Mouse (Mus musculus) left cerebral cortex, adult 11 months (tissue): Measurements from ENCODE around the gene Fam120a.
A peak's percentile ranks its signal among the peaks of the same experiment; 100 is the strongest.

Source experiments
- DNase-seq: peaks from one replicate; pipeline ENCODE4 v3.0.0; 2022; ENCODE audit warnings: low spot score

Fam120a gene

DNA sequence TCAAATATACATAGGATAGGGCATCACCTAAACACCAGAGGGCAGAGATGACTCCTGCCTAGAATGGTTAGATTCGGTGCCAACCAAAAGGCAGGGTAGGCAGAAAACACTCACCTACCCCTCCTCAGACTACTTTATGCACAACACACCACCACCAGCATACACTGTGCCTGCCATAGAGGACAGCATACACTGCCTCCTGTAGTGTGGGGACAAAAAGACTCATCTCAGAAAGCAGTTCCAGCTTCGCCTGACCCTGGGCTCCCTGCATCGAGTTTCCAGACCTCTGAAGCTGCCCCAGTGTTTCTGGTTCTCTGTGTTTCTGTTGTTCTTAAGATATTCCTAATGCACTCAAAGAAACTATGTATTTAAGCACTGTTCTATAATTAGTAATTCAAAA is 54.7 kb downstream of the Fam120a start:
- no peak for DNase-seq

DNA sequence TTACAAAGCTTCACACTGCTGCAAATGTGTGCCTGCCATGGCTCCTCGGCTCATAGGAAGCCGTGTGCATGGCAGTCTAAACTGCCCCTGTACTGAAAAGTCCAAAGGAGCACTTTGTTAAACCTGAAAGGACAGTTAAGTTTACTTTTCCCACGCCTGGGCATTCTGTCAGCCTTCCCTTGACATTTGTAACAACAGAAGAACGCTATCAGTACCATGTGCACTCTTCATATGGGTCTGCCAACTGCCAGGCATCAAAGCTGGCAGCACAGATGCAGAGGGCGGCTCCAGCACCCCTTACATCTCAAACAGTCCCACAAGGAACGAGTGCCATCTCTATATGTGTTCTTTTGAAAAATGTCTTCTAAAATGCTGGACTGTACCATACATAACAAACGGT is 56.4 kb downstream of the Fam120a start:
- DNase-seq: no peak

DNA sequence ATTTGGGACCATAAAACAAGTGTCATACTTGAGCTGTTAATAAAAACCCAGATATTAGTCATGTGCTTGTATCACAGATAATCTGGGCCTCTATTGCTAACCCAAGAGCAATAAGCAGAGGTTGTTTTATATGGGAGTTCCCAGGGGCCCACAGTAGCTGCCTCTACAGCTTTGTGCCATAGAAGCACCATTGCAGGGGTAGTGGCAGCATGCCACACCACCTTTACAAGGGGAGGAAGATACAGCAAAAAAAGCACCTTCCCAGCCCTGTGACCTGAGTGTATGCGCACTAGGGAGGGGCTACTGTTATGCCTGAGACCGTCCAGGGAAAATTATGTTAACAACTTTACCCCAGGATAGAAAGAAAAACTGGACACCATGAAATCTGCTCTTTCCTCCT is 62.4 kb downstream of the Fam120a start:
- DNase-seq: no peak

DNA sequence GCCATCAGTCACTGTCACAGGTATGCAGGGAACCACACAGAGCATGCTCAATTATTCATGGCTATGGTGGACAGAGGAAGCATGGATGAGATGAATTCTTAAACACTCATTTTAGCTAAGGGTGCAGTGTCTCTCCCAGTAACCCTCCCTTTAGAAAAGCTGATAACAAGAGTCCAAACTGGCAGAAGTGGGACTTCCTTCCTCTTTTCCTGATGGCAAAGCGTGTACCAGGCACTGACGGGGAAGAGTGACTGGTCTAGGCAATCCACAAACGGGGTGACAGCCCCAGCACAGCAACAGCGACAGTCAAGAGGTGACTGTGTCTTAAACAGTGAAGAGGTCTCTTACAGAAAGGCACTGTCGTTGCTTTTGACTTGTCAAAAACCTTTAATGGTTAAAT is 72.4 kb downstream of the Fam120a start:
- DNase-seq: no peak

DNA sequence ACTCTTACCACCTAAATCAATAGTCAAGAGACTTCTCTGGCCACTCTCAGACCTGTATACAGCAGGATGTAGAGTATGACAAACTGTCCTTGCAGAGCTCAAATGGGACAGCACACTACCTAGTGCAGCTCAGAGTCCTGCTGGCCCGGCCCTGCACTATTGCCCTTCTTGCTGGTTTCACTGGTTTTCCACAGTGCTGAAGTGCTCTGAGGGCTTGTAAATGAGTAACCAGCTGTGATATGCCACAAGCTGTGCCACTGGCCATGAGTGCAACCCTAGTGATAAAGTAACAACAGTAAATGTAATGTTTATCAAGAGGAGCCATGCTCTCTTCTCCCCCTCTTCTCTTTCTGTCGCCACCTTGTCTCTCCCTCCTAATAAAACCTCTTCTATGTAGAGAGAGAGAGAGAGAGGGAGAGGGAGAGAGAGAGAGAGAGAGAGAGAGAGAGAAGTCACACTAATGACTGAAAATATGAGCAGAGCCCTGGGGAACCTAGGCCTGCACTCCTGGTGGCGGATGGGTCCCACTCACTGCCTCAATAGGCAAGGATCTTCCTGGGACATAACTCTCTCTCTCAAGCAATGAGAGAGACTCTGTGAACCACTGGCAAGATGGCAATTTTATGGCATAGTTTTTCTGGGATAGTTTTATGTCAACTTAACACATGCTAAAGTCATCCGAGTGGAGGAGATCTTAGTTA is 77.4 kb downstream of the Fam120a start:
- DNase-seq: no peak

DNA sequence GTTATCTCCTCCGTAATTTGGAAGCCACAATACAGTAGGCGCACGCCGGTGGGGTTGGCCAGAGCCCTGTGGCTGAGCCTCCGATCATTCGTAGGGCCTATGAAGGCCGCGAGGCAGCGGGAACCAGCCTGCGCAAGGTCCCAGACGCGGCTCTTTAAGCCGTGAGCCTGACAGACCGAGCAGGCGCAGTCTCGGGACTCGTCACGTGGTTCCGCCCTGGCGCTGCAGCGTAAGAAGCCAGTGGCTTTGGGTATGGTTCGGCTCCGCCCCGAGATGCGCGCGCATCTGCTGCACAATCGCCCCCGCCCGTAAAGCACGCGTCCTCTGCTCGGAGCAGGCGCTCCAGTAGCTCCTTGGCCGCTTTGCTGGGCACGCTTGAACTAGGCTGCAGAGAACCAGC is 89.3 kb downstream of the Fam120a start:
- peak; percentile 96 for DNase-seq

DNA sequence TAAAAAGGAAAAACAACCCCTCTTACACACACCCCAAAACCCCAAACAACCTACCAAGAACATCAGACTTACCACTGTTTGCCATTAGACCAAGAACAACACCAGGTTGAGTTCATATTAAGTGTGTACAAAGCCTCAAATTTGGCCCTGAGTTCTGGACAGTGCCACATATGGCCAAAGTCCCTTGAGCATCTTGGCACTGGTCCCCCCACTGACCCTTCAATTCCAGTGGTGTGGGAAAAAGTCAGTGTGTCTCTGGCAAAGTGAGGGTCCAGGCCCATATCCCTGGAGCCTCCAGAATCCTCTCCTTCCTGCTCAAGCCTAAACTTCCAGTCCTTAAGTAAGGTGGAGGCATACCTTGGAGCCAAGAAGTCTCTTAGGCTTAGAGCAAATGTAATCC is 90.0 kb downstream of the Fam120a start:
- no peak for DNase-seq

DNA sequence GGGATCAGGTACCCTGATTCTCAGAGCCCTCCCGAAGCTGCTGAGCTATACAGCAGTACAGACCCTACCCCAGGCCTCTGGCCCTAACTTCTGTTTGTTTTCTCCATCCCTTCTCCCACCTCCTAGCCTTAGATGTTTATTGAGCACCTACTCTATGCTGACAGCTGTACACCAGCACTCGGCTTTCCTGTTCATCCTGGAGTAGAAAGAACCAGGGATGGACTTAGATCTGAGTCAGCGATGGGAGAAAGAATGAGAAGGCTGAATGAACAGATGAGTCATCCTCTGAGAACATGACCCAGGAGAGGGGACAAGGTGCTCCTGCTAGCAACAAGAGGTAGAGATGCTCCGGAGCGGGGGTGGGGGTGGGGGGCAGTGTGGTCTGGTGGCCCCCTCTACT is 95.1 kb downstream of the Fam120a start:
- no peak for DNase-seq

DNA sequence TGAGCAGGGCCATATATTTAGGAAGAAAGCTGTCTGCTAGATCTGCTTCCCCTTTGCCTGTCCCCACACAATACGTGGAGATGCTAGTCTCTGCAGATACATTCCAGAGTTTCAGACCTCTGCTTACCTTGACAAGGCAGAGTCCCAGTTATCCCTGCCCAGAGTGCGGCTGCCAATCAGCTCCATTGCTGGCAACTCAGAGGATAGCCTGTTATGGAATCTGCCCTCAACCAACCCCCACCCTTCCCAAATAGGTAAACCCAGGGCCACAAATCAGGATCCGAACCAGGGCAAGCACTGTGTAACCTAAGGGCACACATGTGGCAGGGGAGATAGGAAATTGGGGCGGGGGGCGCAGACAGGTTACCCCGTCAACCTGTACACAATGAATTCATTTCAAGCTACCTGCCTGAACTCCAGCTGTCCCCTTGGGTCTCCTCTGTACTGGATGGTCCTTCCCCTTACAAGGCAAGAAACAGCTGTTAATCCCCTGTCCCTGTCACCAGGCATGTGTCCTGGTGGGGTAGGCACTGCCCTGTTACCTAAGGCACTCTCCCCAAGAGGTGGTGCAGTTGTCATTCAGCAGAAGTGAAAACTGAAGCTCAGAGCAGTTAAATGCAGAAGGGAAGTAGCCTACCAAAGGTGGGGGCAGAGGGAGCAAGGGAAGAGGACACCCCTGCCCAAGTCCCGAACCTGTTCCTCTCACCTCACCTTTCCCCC is 95.8 kb downstream of the Fam120a start:
- DNase-seq: no peak

DNA sequence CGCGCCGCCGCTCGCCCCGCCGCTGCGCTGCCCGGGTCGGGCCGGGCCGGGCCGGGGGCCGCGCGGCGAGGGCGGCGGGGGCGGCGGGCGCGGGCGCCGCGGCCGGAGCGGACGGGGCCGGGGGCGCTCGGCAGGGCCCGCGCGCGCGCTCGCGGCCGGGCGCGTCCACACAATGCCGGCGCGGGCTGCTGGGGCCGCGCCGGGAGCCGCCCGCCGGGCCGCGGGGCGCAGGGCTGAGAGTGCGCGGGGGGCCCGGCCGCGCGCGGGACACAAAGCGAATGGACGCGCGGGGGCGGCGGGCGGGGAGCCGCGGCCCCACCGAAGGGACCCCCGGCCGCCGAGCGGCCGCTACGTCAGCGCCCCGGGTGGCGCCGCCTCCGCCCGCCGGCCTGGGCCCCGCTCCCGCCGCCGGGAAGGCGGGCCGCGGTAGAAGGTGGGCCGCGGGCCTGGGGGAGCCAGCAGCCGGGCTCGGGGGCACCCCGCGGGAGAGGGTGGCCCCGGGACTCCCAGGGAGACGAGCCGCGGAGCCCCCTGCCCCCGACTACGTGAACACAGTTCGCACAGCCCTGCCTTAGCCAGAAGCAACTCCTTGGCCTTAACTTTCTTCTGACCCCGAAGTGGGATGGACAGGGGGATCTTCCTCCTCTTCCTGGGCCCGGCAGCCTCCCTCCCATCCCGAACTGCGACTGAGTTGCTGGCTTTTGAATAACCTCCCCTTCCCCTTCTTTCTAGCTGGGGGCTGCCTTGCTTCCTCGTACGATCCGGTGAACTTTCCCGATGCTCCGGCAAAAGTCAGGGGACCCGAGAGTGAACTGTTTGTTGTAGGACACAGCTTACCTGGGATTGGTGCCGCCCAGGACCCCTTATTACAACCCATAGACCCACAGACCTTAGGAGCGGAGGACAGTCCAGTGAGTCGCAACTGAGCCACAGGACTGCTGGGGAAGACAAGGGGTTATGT is 96.8 kb downstream of the Fam120a start, which contains the start of gene Phf2:
Gene Phf2 (minus strand): TSS at position 349 of the 961 bp plus-strand sequence.
- no peak for DNase-seq

DNA sequence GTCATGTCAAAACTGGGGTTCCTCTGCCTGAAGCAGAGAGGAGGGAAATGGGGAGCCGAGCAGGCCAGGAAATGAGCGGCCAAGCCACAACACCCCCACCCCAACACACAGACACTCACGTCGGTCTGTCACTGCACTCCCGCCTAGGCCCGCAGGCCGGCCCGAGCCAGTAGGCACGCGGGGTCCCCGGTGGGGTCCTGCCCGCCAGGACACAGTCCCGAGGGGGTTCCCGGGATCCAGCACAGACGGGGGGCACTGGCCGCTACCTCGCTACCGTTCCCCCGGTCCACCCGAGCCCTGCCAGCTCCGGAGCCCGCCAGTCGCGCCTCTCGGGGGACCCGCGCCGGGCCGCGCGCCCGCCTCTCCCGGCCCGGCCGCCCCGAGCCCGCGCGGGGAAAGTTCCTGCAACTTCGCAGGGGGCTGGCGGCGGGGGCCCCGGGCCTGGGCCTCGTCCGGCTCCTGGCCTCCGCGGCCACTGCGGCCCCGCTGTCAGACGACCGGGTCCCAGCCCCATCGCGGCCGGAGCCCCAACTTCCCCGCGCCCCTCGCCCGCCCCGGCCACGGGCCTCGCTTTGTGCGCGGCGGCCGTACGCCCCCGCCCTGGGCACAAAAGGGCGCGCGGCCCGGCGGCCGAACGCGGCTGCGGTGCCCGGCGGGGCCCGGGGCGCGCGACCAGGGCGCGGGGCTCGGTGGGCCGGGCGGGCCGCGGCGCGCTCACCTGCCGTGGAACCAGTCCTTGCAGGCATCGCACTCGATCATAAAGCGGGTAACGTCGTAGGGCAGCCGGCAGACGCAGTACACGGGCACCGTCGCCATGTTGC is 97.7 kb downstream of the Fam120a start:
- no peak for DNase-seq

DNA sequence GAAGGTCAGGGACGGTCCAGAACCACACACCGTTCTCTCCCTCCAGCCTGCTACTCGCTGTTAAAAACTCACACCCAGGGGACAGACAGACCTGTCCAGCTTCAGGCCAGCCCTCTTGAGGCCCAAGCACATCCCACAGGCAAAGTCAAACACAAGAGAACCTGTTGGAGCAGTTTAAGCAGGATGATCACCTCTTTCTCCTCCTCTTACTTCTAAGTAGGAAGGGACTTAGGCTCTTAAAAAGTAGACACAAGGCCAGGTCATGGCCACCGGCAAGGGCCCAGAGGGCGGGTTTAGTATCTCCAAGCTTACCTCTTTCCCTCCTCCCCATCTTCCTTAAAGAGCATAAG is 98.2 kb downstream of the Fam120a start:
- no peak for DNase-seq

DNA sequence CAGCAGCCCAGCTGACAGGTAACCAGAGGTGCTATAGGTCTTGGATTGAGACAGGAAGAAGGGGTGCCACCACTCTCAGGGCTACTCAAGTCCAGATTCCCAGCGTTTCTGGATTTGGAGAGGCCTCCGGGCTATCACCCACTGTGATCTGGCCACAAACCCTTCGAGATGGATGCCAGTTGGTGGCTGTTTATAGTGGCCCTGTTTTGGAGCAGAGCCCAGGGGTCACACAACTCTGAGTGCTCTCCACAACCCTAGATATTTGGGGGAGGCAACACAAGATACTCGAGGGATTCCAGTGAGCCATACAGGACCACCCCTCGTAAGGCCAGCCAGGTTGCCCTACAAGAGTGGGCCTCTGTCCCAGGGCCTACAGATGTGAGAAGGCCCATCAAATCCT is 98.7 kb downstream of the Fam120a start:
- DNase-seq: no peak

DNA sequence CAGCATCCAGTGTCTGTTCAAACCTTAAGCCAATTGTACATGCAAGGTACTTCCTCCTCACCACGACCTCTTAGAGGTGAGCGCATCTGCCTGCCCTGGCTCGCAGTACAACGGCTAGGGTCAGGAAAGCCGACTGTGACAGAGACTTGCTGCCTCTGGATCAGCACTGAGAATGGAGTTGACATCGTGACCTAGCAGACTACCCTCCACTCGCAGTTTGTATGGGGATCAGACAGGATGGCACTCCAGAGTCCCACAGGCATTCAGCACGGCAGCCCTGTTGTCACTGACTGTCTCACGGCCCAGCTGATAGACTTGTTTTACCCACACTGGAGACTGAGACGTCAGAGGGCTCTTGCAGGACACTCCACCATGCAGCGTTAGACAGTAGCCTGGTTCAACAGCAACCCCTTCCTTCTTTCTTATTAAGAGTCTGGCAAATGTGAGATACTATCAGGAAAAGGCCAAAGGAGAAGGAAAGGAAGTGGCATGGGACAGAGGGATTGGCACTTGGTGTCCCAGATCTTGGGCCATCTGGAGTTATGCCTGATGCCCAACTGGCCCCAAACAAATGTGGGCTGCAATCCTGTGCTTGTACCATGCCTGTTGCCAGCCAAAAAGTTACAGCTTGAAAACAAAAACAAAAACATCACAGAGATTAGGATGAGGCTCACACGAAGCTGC is 103.0 kb downstream of the Fam120a start:
- no peak for DNase-seq

DNA sequence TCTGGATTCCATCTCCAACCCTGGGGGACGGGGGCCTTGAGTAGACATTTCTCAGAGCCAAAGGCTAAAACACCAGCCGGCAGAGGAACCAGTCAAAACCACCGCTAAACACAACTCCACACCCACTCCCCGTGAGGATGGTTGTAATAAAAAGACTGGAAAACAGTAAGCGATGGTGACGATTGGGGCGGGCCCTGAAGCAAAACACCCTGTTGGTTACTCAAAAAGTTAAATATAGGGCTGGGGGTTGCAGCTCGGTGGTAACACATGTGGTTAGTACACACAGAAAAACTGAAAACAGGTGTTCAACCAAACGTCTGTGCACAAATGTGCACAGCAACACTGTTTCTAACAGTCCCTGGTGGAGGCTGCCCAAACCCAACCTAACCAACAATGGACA is 104.3 kb downstream of the Fam120a start:
- DNase-seq: no peak

DNA sequence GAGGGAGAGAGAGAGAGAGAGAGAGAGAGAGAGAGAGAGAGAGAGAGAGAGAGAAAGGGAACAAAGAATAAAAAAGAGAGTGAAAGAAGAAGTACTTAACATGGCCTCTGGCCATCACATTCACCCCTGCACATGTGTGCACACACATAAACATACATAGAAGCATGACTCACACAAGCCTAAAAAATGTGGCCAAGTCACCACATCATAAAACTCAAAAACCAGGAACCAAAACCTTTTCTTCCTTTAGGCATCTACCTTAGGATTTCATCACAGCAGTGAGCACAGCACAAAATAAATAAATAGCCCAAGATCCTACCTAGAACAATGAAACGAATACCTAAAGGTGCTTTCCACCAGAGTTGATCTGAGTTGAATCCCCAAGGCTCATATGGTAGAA is 105.9 kb downstream of the Fam120a start:
- DNase-seq: no peak

DNA sequence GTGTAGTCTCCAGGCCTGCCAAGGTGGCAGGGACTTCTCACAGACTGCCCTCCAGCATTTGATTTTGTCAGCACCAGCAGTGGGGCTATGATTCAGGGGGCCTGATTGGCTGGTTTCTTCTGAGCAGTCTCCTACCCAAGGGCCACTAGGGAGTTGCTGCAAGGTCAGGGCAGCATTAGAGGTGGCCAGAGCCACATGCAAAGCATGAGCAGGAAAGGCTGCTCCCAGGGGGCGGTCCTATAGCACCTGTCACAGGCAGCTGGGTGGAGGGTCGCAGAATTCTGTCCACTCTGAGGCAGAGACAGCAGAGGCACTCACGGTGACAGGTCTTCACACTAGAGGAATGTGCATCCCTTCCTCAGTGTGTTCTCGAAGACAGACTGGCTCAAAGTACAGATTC is 109.0 kb downstream of the Fam120a start:
- DNase-seq: no peak

DNA sequence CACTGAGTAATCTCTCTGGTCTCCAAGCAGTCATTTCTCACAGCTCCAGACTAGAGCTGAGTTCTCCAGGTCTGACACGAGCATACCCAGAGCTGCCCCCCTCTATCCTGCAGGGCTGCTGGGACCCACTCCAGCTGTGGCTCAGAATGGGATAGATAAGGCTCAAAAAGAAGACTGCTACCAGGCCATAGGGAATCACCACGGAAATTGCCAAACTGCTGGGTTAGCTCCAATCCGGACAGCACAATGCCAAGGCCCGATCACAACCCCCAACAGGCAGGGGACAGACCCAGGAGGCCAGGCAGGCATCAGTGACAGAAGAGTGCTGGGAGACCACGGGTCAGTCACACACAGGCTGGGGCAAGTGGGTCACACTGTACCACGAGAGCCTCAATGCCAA is 109.8 kb downstream of the Fam120a start:
- no peak for DNase-seq

DNA sequence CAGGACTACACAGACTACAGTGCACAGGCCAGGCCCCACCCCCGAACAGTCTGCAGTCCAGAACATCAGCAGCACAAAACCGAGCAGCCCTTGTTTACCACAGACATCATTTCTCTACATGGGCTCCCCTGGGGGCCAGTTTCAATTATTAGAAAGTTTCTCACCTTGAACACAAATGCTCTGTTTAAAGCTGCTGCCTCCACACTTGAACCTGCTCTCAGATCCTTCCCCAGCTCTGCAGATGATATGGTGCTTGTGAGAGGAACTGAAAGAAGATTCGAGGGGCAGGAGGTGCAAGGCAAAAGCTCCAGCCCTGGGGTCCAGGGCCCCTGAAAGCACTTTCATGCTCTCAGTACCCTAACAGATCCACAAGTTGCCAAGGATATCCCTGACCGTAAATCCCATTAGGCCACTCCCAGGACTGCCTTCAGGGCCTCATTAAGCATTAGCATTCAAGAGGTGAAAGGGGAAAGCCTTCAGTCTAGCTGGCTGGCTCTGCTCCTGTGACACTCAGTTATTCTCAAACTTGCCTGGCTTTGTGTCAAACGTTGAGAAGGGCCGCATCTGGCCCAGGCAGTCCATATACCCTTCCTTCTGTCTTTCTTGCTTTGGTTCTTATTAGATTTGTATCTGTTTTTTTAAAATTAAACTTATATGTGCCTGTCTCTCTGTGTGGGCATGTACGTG is 110.4 kb downstream of the Fam120a start:
- DNase-seq: no peak

DNA sequence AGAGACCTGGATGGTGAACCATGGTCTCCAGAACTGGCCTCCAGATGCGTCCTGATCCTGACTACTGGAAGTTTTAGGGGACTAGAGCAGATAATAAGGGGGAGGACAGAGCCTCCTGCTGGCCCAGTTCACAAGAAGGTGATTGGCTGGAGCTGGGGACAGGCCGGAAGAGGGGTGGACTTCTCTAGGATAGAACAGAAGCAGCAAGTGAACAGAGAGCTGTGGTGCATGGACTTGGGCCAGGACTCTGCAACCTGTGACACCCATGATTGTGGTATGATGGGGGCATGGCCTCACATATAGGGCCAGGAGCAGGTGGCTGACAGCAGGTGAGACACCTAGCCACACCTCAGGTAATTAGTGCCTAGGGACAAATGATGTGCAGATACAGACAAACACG is 113.9 kb downstream of the Fam120a start:
- no peak for DNase-seq

DNA sequence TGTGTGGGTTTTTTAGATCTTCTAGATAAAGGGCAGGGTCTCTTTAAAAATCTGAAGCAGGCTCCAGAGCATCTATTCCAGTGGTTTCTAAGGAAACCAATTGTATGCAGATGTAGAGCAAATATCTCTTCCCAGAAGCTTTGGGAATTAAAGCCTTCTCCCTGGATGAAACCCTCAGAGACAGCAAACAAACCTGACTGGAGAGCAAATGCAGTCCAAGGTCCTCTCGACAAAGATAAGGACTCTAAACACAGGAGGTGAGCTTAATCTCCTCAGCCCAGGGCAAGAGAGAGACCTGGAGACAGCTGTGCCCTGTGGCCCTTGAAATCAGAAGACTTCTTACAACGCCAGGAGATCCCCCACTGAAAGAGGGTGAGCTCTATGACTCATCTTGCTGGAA is 114.3 kb downstream of the Fam120a start:
- DNase-seq: no peak
